Mouse (Mus musculus) bone marrow, adult 2 months (tissue): Measurements from ENCODE around the gene Dppa1.

ENCODE experiments used
- CTCF ChIP-seq: fragments of 200-500 bp; IDR thresholded peaks from 2 replicates; pipeline ENCODE4 v1.5.1; 2011; ENCODE audit warnings: low read length, control low read depth; ENCODE audit not compliant: control insufficient read depth, insufficient read depth
- POLR2A ChIP-seq: fragments of 200-500 bp; IDR thresholded peaks from 2 replicates; pipeline ENCODE4 v1.6.1; 2011; ENCODE audit warnings: low read depth, mild to moderate bottlenecking, control low read depth, low read length, borderline replicate concordance; ENCODE audit not compliant: control insufficient read depth

DNA sequence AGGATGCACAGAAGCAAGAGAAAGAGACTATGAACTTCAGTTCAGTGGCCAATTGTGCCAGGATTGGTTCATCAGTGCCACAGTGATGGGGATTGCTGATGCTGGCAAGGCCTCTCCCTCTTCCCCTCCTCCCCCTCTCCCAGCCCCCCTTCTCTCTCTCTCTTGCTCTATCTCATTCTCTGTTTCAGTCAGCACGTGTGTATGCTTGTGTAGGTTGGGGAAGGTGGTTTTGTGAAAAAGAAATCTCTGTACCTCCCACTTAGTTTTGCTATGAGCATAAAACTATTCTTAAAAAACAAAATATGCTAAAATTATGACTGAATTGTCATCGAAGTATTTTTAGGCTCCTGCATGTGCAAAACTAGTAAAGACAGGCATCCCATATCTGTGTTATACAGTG, 38.9 kb upstream of the Dppa1 start:
- no peak for TF ChIP-seq POLR2A
- TF ChIP-seq CTCF: no peak
